Mouse (Mus musculus): ENCODE results near the gene Krt5. TPM values are rescaled to one million over a fixed set of nuclear protein-coding genes. Genes with fewer than 3 reads are reported as not detected.

Krt5 gene
- total and polyA plus RNA-seq, 2 experiments, result not detected

DNA sequence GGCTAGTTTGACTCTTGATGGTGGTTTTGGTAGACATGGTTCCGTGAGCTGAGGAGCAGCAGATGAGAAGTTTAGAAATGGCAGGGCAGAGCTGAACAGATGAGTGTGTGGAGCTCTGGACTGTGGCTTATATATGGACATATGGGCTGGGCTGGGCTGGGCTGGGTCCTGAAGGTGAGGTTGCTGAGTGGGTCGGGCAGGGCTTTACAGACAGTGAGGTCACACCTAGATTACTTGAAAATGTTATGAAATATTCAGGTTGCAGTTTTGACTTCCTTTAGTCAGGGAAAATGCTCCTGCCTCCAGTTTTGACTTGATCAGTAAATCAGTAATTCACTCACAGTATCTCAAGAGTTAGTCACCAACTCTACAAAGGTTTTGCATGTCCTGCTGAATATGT lies 32.5 kb downstream of the Krt5 start, which contains the start of gene Krt6b:
Gene Krt6b, minus strand, starts transcription at position 101 of the 400 bp plus-strand sequence.
- DNase-seq (ENCODE audit: extremely low read depth, low read depth, low spot score), result no peak
- no peaks in the 10 kb centered on the region for H3K79me2 ChIP-seq (ENCODE audit: control insufficient read depth, insufficient read depth, low read length)
- no peak within 1 kb of the TSS for H3K4me3 ChIP-seq (ENCODE audit: insufficient read depth, low read depth, low read length)
- 81% methylated on average over 2 of the region's 2 CpGs for WGBS
- no peaks in the 10 kb centered on the region for H3K4me1 ChIP-seq (ENCODE audit: control insufficient read depth, insufficient read depth, low read length)
- no peak within 1 kb of the TSS for H3K27ac ChIP-seq (replicated peaks; ENCODE audit: insufficient read depth, low read depth, low read length)
- TF ChIP-seq POLR2A (IDR thresholded peaks at IDR 0.05; ENCODE audit: extremely low read depth, insufficient read depth, low read length) (no peak), CTCF (IDR thresholded peaks at IDR 0.05; ENCODE audit: low read depth, low read length) (no peak)
- no peaks in the 10 kb centered on the region for H3K36me3 ChIP-seq (ENCODE audit: control insufficient read depth, insufficient read depth, low read length)
- H3K27me3 ChIP-seq (ENCODE audit: control insufficient read depth, insufficient read depth, low read length), result no peaks in the 10 kb centered on the region
- H3K9ac ChIP-seq (ENCODE audit: low read depth, low read length), result no peak within 1 kb of the TSS

DNA sequence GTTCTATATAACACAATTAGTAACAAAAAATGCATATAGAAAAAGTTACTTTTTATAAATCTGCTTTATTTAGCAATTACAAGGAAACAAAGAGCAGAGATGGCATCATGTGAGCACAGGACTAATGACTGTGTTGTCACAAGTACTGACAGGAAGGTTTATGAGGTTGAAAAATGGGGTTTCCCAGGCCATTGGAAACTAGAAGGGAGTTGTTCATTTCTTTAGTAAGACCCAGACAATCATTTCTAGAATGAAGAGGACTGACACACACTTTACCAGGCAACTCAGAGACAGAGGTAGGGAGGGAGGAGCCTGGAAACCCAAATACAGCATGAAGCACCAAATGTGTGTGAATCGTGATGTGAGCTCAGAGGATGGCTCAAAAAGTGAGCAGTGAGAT lies 36.7 kb downstream of the Krt5 start:
- TF ChIP-seq POLR2A (IDR thresholded peaks at IDR 0.05; ENCODE audit: extremely low read depth, insufficient read depth, low read length), result no peak
- TF ChIP-seq CTCF (IDR thresholded peaks at IDR 0.05; ENCODE audit: low read depth, low read length), result no peak
- Histone ChIP-seq H3K36me3 (ENCODE audit: control insufficient read depth, insufficient read depth, low read length) (no peaks in the 10 kb centered on the region), H3K79me2 (ENCODE audit: control insufficient read depth, insufficient read depth, low read length) (no peaks in the 10 kb centered on the region), H3K4me1 (ENCODE audit: control insufficient read depth, insufficient read depth, low read length) (no peaks in the 10 kb centered on the region), H3K27me3 (ENCODE audit: control insufficient read depth, insufficient read depth, low read length) (no peaks in the 10 kb centered on the region), H3K27ac (replicated peaks; ENCODE audit: insufficient read depth, low read depth, low read length) (no peak overlapping the region), H3K4me3 (ENCODE audit: insufficient read depth, low read depth, low read length) (no peak overlapping the region), H3K9ac (ENCODE audit: low read depth, low read length) (no peak overlapping the region)
- no peak for DNase-seq (ENCODE audit: extremely low read depth, low read depth, low spot score)
- WGBS, result 84% methylated on average over 1 of the region's 1 CpGs

Other genes starting within 250 kb of the Krt5 start
- gene Krt81, start 249.1 kb downstream of the Krt5 start, total RNA-seq (2014; rRNA removed), result not detected in 2 replicates
- not detected in 2 replicates for gene Krt81, start 249.1 kb downstream of the Krt5 start, polyA plus RNA-seq (2012; rRNA removed)
- not detected in 2 replicates for gene Krt86, start 239.4 kb downstream of the Krt5 start, total RNA-seq (2014; rRNA removed)
- not detected in 2 replicates for gene Krt86, start 239.4 kb downstream of the Krt5 start, polyA plus RNA-seq (2012; rRNA removed)
- gene Krt83, start 221.4 kb downstream of the Krt5 start, total RNA-seq (2014; rRNA removed), result not detected in 2 replicates
- not detected in 2 replicates for gene Krt83, start 221.4 kb downstream of the Krt5 start, polyA plus RNA-seq (2012; rRNA removed)
- gene Gm49425, start 195.6 kb downstream of the Krt5 start, total RNA-seq (2014; rRNA removed), result not detected in 2 replicates
- gene Gm49425, start 195.6 kb downstream of the Krt5 start, polyA plus RNA-seq (2012; rRNA removed), result not detected in 2 replicates
- not detected in 2 replicates for gene Krt84, start 180.1 kb downstream of the Krt5 start, total RNA-seq (2014; rRNA removed)
- not detected in 2 replicates for gene Krt84, start 180.1 kb downstream of the Krt5 start, polyA plus RNA-seq (2012; rRNA removed)
- not detected in 2 replicates for gene Krt82, start 162.2 kb downstream of the Krt5 start, total RNA-seq (2014; rRNA removed)
- gene Krt82, start 162.2 kb downstream of the Krt5 start, polyA plus RNA-seq (2012; rRNA removed), result not detected in 2 replicates
- not detected in 2 replicates for gene Krt90, start 149.9 kb downstream of the Krt5 start, total RNA-seq (2014; rRNA removed)
- not detected in 2 replicates for gene Krt90, start 149.9 kb downstream of the Krt5 start, polyA plus RNA-seq (2012; rRNA removed)
- gene Krt75, start 139.0 kb downstream of the Krt5 start, total RNA-seq (2014; rRNA removed), result not detected in 2 replicates
- not detected in 2 replicates for gene Krt75, start 139.0 kb downstream of the Krt5 start, polyA plus RNA-seq (2012; rRNA removed)
- not detected in 2 replicates for gene Gm5414, start 84.7 kb downstream of the Krt5 start, total RNA-seq (2014; rRNA removed)
- not detected in 2 replicates for gene Gm5414, start 84.7 kb downstream of the Krt5 start, polyA plus RNA-seq (2012; rRNA removed)
- not detected in 2 replicates for gene Gm5478, start 65.5 kb downstream of the Krt5 start, total RNA-seq (2014; rRNA removed)
- gene Gm5478, start 65.5 kb downstream of the Krt5 start, polyA plus RNA-seq (2012; rRNA removed), result not detected in 2 replicates
- gene Krt6b, start 32.6 kb downstream of the Krt5 start, total RNA-seq (2014; rRNA removed), result not detected in 2 replicates
- not detected in 2 replicates for gene Krt6b, start 32.6 kb downstream of the Krt5 start, polyA plus RNA-seq (2012; rRNA removed)
- gene Krt6a, start 18.6 kb downstream of the Krt5 start, total RNA-seq (2014; rRNA removed), result not detected in 2 replicates
- gene Krt6a, start 18.6 kb downstream of the Krt5 start, polyA plus RNA-seq (2012; rRNA removed), result not detected in 2 replicates
- gene Krt71, start 30.2 kb upstream of the Krt5 start, total RNA-seq (2014; rRNA removed), result not detected in 2 replicates
- not detected in 2 replicates for gene Krt71, start 30.2 kb upstream of the Krt5 start, polyA plus RNA-seq (2012; rRNA removed)
- not detected in 2 replicates for gene Krt72, start 73.6 kb upstream of the Krt5 start, total RNA-seq (2014; rRNA removed)
- gene Krt72, start 73.6 kb upstream of the Krt5 start, polyA plus RNA-seq (2012; rRNA removed), result not detected in 2 replicates
- gene Krt73, start 89.4 kb upstream of the Krt5 start, total RNA-seq (2014; rRNA removed), result not detected in 2 replicates
- gene Krt73, start 89.4 kb upstream of the Krt5 start, polyA plus RNA-seq (2012; rRNA removed), result not detected in 2 replicates
- gene Krt2, start 105.3 kb upstream of the Krt5 start, total RNA-seq (2014; rRNA removed), result not detected in 2 replicates
- not detected in 2 replicates for gene Krt2, start 105.3 kb upstream of the Krt5 start, polyA plus RNA-seq (2012; rRNA removed)
- gene Krt1, start 137.9 kb upstream of the Krt5 start, total RNA-seq (2014; rRNA removed), result not detected in 2 replicates
- not detected in 2 replicates for gene Krt1, start 137.9 kb upstream of the Krt5 start, polyA plus RNA-seq (2012; rRNA removed)
- not detected in 2 replicates for gene Krt77, start 156.8 kb upstream of the Krt5 start, total RNA-seq (2014; rRNA removed)
- gene Krt77, start 156.8 kb upstream of the Krt5 start, polyA plus RNA-seq (2012; rRNA removed), result not detected in 2 replicates
- gene Krt76, start 180.0 kb upstream of the Krt5 start, total RNA-seq (2014; rRNA removed), result not detected in 2 replicates
- gene Krt76, start 180.0 kb upstream of the Krt5 start, polyA plus RNA-seq (2012; rRNA removed), result not detected in 2 replicates
- gene Krt4, start 211.8 kb upstream of the Krt5 start, total RNA-seq (2014; rRNA removed), result not detected in 2 replicates
- gene Krt4, start 211.8 kb upstream of the Krt5 start, polyA plus RNA-seq (2012; rRNA removed), result 0.06 TPM in 1 of 2 replicates, not detected in the other
- 0.09 TPM in 1 of 2 replicates, not detected in the other for gene Krt79, start 227.4 kb upstream of the Krt5 start, total RNA-seq (2014; rRNA removed)
- gene Krt79, start 227.4 kb upstream of the Krt5 start, polyA plus RNA-seq (2012; rRNA removed), result 0.04 and 0.10 TPM in 2 replicates
- not detected in 2 replicates for gene Krt78, start 241.4 kb upstream of the Krt5 start, total RNA-seq (2014; rRNA removed)
- gene Krt78, start 241.4 kb upstream of the Krt5 start, polyA plus RNA-seq (2012; rRNA removed), result not detected in 2 replicates